Mouse (Mus musculus) kidney, adult 8-10 months (tissue): Measurements from ENCODE around the gene Supt4a.

ENCODE experiments used
- DNase-seq, 2 experiments: peaks; one replicate each; pipeline ENCODE4 v3.0.0; 2022

The Supt4a gene

DNA sequence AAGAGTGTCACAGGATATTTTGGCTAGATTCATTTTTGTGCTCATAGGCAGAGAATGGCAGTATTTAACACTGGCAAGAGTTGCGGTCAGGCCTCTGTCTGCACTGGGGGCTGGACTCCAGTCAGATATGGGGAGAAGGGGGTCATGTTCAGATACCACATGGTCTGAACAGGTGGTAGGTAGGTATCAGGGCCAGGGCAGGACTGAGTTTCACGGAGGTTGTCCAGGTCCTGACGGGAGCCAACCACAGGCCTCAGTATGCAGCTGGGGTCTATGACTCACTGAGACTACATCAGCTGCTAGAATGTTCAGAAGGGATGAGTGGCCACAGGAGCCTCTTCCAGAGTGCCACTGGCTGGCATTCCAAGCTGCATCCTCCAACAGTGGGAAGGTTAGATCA, 35.0 kb downstream of the Supt4a start:
- DNase-seq, result no peak

DNA sequence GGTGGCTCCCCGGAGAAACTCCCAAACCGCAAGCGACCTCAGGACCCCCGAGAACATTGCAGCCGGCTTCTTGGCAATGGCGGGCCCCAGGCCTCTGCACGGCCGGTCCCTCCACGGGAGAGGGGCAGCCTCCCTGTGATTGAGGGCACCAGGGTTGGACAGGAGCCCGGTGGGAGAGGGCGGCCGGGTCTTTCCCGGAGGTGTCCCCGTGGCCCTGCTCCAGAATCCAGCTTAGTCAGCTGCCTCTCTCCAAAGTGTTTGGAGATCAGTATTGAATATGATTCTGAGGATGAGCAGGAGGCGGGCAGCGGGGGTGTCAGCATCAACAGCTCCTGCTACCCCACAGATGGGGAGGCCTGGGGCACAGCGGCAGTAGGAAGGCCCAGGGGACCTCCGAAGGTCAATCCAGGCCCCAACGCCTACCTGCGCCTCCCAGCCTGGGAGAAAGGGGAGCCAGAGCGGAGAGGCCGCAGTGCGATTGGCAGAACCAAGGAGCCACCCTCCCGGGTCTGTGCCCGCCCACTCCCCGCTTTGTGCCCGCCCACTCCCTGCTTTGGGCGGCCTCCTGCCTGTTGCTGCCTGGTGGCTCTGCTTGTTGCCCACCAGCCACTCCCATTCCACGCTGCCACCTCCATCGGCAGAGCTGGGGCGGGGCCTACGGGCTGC, 40.9 kb downstream of the Supt4a start:
- DNase-seq, result peak; percentile 83 to 94

DNA sequence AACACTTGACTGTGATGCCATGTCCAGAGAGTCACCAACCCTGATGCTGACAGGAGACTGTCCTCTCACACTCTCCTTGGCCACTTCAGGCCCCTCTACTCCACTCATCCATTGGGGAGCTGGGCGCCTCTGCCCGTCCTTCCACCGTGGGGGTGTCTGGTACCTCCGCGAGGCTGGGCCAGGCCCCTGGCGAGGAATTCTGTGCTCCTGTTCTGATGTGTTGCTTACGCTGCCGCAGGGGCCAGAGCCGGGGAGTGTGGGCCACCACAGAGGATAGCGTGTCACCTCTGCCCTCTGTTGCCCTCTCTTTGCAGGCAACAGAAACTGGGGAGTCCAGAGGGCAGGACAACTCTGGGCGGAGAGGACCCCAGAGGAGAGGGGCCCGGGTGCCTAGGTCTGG, 41.6 kb downstream of the Supt4a start:
- no peak for DNase-seq

DNA sequence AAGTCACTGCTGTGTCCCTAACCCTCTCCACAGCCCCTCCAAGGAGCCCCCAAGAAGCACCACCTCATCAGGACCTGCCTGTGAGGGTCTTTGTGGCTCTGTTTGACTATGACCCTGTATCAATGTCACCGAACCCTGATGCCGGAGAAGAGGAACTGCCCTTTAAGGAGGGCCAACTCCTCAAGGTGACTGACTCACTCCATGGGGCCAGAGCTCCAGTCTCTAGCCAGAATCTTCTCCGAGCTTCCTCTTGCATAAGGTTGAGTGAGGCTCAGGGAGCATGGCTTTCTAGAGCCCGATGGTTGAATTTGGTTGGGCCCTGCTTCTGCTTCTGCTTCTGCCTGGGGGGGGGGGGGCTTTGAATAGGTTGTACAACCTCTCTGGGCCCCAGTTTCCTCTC, 42.0 kb downstream of the Supt4a start:
- DNase-seq, result no peak

DNA sequence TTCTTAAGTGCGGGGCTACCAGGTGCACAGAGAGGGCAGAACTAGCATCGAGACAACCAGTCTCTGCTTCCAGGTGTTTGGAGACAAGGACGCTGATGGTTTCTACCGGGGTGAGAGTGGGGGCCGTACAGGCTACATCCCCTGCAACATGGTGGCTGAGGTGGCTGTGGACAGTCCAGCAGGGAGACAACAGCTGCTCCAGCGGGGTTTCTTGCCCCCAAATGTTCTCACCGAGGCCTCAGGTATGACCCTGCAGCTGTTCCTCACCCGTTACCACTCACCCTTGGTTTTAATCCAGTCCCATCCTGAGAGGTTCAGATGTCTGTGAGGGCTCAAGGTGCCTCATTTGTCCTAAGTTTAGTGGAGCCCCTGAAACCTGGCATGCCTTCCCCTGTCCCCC, 42.8 kb downstream of the Supt4a start:
- no peak for DNase-seq

DNA sequence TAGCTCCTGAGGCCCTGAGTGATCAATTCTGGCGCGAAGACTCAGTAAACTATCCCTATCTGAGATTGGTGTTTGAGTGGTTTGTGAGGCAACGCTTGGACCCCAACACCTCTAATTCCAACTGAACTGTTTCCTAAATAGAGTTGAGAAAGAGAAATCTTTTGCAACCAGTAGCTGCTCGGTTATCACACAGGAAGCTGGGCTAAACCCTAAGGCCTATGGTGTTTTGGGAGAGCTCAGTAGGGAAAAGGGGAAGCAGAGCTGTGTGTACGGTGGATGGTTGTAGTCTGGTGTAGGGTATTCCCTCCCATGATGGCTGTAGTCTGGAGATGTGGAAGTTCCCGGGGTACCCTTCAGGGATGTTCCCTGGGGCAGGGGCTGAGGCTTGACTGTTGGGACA, 52.7 kb downstream of the Supt4a start:
- no peak for DNase-seq
